Mouse (Mus musculus) monocyte, adult 5-6 weeks (primary cell): ENCODE results near the gene Heyl. TPM values are rescaled to one million over a fixed set of nuclear protein-coding genes. Genes with fewer than 3 reads are reported as not detected.

Experiments
- total RNA-seq: library from RNA; stranded (forward); fragments of 200-1000, 200-491, 200-594 nt; gene quantifications from 3 replicates; pipeline ENCODE4 v1.2.3, GENCODE M21; 2017

Gene Heyl
- total RNA-seq, 1 experiment from 2014 or later: not detected

Other genes with a start within 250 kb of the Heyl start
- gene Mycl, start 237.9 kb upstream of the Heyl start, total RNA-seq: 1.3 TPM in 1 of 3 replicates, not detected in the others
- gene Trit1, start 217.0 kb upstream of the Heyl start, total RNA-seq: 14.1 to 23.3 TPM (median 15.6 TPM) in 3 replicates
- not detected in 3 replicates for gene Bmp8b, start 128.4 kb upstream of the Heyl start, total RNA-seq
- gene Oxct2b, start 117.3 kb upstream of the Heyl start, total RNA-seq: not detected in 3 replicates
- 19.7 to 35.3 TPM (median 32.0 TPM) in 3 replicates for gene Ppie, start 93.6 kb upstream of the Heyl start, total RNA-seq
- not detected in 3 replicates for gene Hpcal4, start 50.3 kb upstream of the Heyl start, total RNA-seq
- not detected in 3 replicates for gene Nt5c1a, start 32.1 kb upstream of the Heyl start, total RNA-seq
- 23.4 to 30.7 TPM (median 23.8 TPM) in 3 replicates for gene Pabpc4, start 28.8 kb downstream of the Heyl start, total RNA-seq
- not detected in 3 replicates for gene Oxct2a, start 90.1 kb downstream of the Heyl start, total RNA-seq
- gene Bmp8a, start 109.7 kb downstream of the Heyl start, total RNA-seq: not detected in 3 replicates